Mouse (Mus musculus) bone marrow macrophage, adult 2 months (primary cell): ENCODE measurements around the gene St13.

Experiments
- CTCF ChIP-seq: IDR thresholded peaks from 2 replicates; pipeline ENCODE4 v1.5.1; 2012; ENCODE audit warnings: low read depth, mild to moderate bottlenecking, low read length, moderate library complexity
- POLR2A ChIP-seq: IDR thresholded peaks from 2 replicates; pipeline ENCODE4 v1.6.1; 2012; ENCODE audit warnings: mild to moderate bottlenecking, low read depth, low read length, borderline replicate concordance

DNA sequence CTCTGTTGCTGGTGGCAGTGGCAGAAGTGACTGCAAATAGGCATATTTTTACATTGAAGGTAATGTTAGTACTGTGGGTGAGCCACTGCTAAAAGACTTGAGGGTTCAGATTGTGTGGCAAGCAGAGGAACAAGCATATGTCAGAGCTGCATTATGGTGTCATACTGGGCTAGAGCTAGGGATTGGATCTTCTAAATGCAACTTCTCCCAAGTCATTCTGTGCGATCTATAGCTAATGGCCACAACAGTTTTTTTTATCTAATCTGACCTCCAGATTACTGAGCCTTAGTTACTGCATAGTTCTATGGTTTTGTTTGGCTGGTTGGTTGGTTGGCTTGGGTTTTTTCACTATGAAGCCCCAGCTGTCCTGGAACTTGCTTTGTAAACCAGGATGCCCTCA lies 8.3 kb upstream of the St13 start, which contains the start of gene Dnajb7:
- no peak for TF ChIP-seq CTCF
- no peak for TF ChIP-seq POLR2A
